Mouse (Mus musculus) C2C12 (cell line): ENCODE data around the gene Gm4707.

Source experiments
- CTCF ChIP-seq: IDR thresholded peaks from one replicate; pipeline ENCODE4 v1.5.1; 2011; ENCODE audit not compliant: control insufficient read depth, insufficient read depth, insufficient read length
- MAX ChIP-seq: IDR thresholded peaks from one replicate; pipeline ENCODE4 v1.6.1; 2011; ENCODE audit warnings: mild to moderate bottlenecking, control low read depth
- MYOG ChIP-seq: IDR thresholded peaks from one replicate; pipeline ENCODE4 v1.6.1; 2011; ENCODE audit not compliant: control insufficient read depth, insufficient read length; ENCODE audit errors: extremely low read depth
- USF1 ChIP-seq: IDR thresholded peaks from one replicate; pipeline ENCODE4 v1.6.1; 2011; ENCODE audit warnings: low read depth, mild to moderate bottlenecking, control low read depth, moderate library complexity

DNA sequence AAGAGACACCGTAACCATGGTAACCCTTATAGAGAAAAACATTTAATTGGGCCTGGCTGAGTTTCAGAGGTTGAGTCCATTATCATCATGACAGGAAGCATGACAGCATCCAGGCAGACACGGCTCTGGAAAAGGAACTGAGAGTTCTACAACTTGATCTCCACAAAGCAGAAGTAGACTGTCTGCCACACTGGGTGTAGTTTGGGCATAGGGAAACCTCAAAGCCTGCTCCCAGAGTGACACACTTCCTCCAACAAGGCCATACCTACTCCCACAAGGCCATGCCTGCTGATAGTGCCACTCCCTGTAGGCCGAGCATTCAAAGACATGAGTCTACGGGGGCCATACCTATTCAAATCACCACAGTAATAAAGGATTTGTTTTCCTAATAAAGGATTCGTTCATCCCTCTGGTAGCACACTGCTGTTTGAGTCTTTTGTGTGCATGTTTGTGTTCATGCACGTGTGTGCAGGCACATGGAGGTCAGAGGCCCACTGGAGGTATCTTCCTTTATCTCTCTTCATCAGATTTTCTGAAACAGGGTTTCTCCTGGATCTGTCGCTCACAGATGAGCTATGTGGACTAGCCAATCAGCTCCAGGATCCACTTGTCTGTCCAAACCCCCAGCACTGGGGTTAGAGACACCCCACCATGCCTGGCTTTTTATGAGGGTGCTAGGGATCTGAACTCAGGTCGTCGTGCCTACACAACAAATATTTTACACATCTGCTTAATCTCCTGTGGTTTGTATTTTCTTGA is 30.2 kb upstream of the Gm4707 start:
- TF ChIP-seq CTCF (no peak), MAX (no peak), USF1 (no peak), MYOG (no peak)
